Mouse (Mus musculus) heart, embryonic 13.5 days (tissue): ENCODE data around the gene Llcfc1. TPM values are rescaled to one million over a fixed set of nuclear protein-coding genes. Genes with fewer than 3 reads are reported as not detected.

Source experiments
- ATAC-seq: fragments of 200-750 bp; cut with Nextera tagmentation; 2 replicates; pipeline ENCODE4 v1.8.0; 2017; ENCODE audit warnings: moderate TSS enrichment; ENCODE audit not compliant: insufficient number of reproducible peaks, low FRiP score, low TSS enrichment; ENCODE audit errors: extremely low read depth
- H3K27ac ChIP-seq: fragments of 300-500 bp; sonication (generic); replicated peaks from 2 replicates; pipeline ENCODE4 v1.5.1; 2015; ENCODE audit warnings: moderate library complexity, mild to moderate bottlenecking, inconsistent platforms
- H3K27me3 ChIP-seq: fragments of 300-500 bp; sonication (generic); replicated peaks from 2 replicates; pipeline ENCODE4 v1.6.1; 2015; ENCODE audit warnings: mild to moderate bottlenecking, inconsistent platforms
- H3K36me3 ChIP-seq: fragments of 300-500 bp; sonication (generic); 2 replicates; pipeline ENCODE4 v1.6.1; 2015; ENCODE audit warnings: mild to moderate bottlenecking, inconsistent platforms
- H3K4me1 ChIP-seq: fragments of 300-500 bp; sonication (generic); 2 replicates; pipeline ENCODE4 v1.6.1; 2015; ENCODE audit warnings: inconsistent platforms
- H3K4me2 ChIP-seq: fragments of 300-500 bp; sonication (generic); 2 replicates; pipeline ENCODE4 v1.6.1; 2015; ENCODE audit warnings: inconsistent platforms, mild to moderate bottlenecking, moderate library complexity
- H3K4me3 ChIP-seq: fragments of 300-500 bp; sonication (generic); 2 replicates; pipeline ENCODE4 v1.5.1; 2015; ENCODE audit warnings: moderate library complexity, mild to moderate bottlenecking, inconsistent platforms
- H3K9ac ChIP-seq: fragments of 300-500 bp; sonication (generic); 2 replicates; pipeline ENCODE4 v1.6.1; 2015; ENCODE audit warnings: inconsistent platforms, mild to moderate bottlenecking, moderate library complexity
- H3K9me3 ChIP-seq: fragments of 300-500 bp; sonication (generic); 2 replicates; pipeline ENCODE4 v1.6.1; 2016; ENCODE audit warnings: inconsistent platforms
- WGBS: fragments of 180-500 bp; shearing (Covaris S2); methylation state at CpG from one replicate; pipeline ENCODE4 v1.1.7; 2015; ENCODE audit warnings: mixed read lengths; 5-methylcytosine and 5-hydroxymethylcytosine counted together
- polyA plus RNA-seq: library from polyadenylated mRNA; unstranded; fragments of >200 nt; fragmentation: Nextera tagmentation; extraction: Ambion mirVana; gene quantifications from 2 replicates; pipeline ENCODE4 v1.2.1, GENCODE M21; 2015

Llcfc1 gene
- polyA plus RNA-seq, 1 experiment from 2014 or later, result not detected

- Histone ChIP-seq H3K36me3 (no peaks in the 10 kb centered on the region), H3K4me2 (no peak overlapping the region), H3K27me3 (no peaks in the 10 kb centered on the region), H3K4me1 (no peaks in the 10 kb centered on the region), H3K27ac (no peak overlapping the region), H3K4me3 (no peak overlapping the region), H3K9me3 (no peaks in the 10 kb centered on the region), H3K9ac (no peak overlapping the region)
- 67% methylated on average over 8 of the region's 8 CpGs for WGBS
- ATAC-seq, result no peak
These were observed 29.6 kb upstream of the Llcfc1 start for GRCm38 (mm10) chr6:41654648-41655047.

- no peak for ATAC-seq
- WGBS, result 30% methylated on average over 1 of the region's 1 CpGs
- Histone ChIP-seq H3K4me2 (no peak overlapping the region), H3K9me3 (no peaks in the 10 kb centered on the region), H3K9ac (no peak overlapping the region), H3K4me1 (no peaks in the 10 kb centered on the region), H3K36me3 (no peaks in the 10 kb centered on the region), H3K27ac (no peak overlapping the region), H3K4me3 (no peak overlapping the region), H3K27me3 (no peaks in the 10 kb centered on the region)
These were observed 25.7 kb upstream of the Llcfc1 start for GRCm38 (mm10) chr6:41658487-41658886.

GRCm38 (mm10) chr6:41662320-41662719, 21.9 kb upstream of the Llcfc1 start:
- H3K4me1 ChIP-seq, result no peaks in the 10 kb centered on the region
- no peaks in the 10 kb centered on the region for H3K9me3 ChIP-seq
- H3K27ac ChIP-seq, result no peak overlapping the region
- H3K9ac ChIP-seq, result no peak overlapping the region
- no peak for ATAC-seq
- no peaks in the 10 kb centered on the region for H3K27me3 ChIP-seq
- H3K36me3 ChIP-seq, result no peaks in the 10 kb centered on the region
- 37% methylated on average over 2 of the region's 2 CpGs for WGBS
- H3K4me2 ChIP-seq, result no peak overlapping the region
- H3K4me3 ChIP-seq, result no peak overlapping the region

GRCm38 (mm10) chr6:41676530-41676929, 7.7 kb upstream of the Llcfc1 start:
- H3K4me2 ChIP-seq, result no peak overlapping the region
- H3K4me3 ChIP-seq, result no peak overlapping the region
- 72% methylated on average over 2 of the region's 2 CpGs for WGBS
- no peaks in the 10 kb centered on the region for H3K4me1 ChIP-seq
- no peaks in the 10 kb centered on the region; the same call in 1 of the 2 replicates for H3K27me3 ChIP-seq
- no peak overlapping the region for H3K9ac ChIP-seq
- no peak for ATAC-seq
- no peaks in the 10 kb centered on the region for H3K36me3 ChIP-seq
- H3K9me3 ChIP-seq, result 0 out of 2 replicates have a peak, but pooled peaks cover 8% of the 10 kb centered on the region
- H3K27ac ChIP-seq, result no peak overlapping the region

- H3K4me3 ChIP-seq, result no peak within 1 kb of the TSS
- no peak for ATAC-seq
- H3K4me2 ChIP-seq, result no peak within 1 kb of the TSS
- H3K27ac ChIP-seq, result no peak within 1 kb of the TSS
- no peak within 1 kb of the TSS for H3K9ac ChIP-seq
- WGBS, result 60% methylated on average over 1 of the region's 1 CpGs
- H3K9me3 ChIP-seq, result no peaks in the 10 kb centered on the region
- no peaks in the 10 kb centered on the region; the same call in 1 of the 2 replicates for H3K27me3 ChIP-seq
- H3K36me3 ChIP-seq, result no peaks in the 10 kb centered on the region
- H3K4me1 ChIP-seq, result no peaks in the 10 kb centered on the region
These were observed 3.6 kb upstream of the Llcfc1 start, which contains the start of gene Trpv5 for GRCm38 (mm10) chr6:41680669-41681068. TSS of gene Trpv5 (minus strand) at chr6:41680769.

GRCm38 (mm10) chr6:41681656-41682055, 2.6 kb upstream of the Llcfc1 start:
- no peaks in the 10 kb centered on the region for H3K36me3 ChIP-seq
- no peak for ATAC-seq
- H3K9me3 ChIP-seq, result no peaks in the 10 kb centered on the region
- H3K4me3 ChIP-seq, result no peak overlapping the region
- WGBS, result 59% methylated on average over 5 of the region's 5 CpGs
- H3K4me2 ChIP-seq, result no peak overlapping the region
- H3K9ac ChIP-seq, result no peak overlapping the region
- H3K27ac ChIP-seq, result no peak overlapping the region
- H3K27me3 ChIP-seq, result no peaks in the 10 kb centered on the region; the same call in 1 of the 2 replicates
- H3K4me1 ChIP-seq, result no peaks in the 10 kb centered on the region

- no peaks in the 10 kb centered on the region; the same call in 1 of the 2 replicates for H3K27me3 ChIP-seq
- H3K36me3 ChIP-seq, result no peaks in the 10 kb centered on the region
- no peak overlapping the region for H3K4me3 ChIP-seq
- no peaks in the 10 kb centered on the region for H3K4me1 ChIP-seq
- no peak overlapping the region for H3K27ac ChIP-seq
- 30% methylated on average over 5 of the region's 5 CpGs for WGBS
- no peak overlapping the region for H3K9ac ChIP-seq
- no peak overlapping the region for H3K4me2 ChIP-seq
- H3K9me3 ChIP-seq, result no peaks in the 10 kb centered on the region
- ATAC-seq, result no peak
These were observed 680 bp downstream of the Llcfc1 start for GRCm38 (mm10) chr6:41684911-41685310.

GRCm38 (mm10) chr6:41685596-41685995, 1.4 kb downstream of the Llcfc1 start:
- 81% methylated on average over 3 of the region's 3 CpGs for WGBS

GRCm38 (mm10) chr6:41692200-41692599, 8.0 kb downstream of the Llcfc1 start:
- no peaks in the 10 kb centered on the region for H3K4me1 ChIP-seq

More at GRCm38 (mm10) chr6:41685596-41685995, 1.4 kb downstream of the Llcfc1 start:
- H3K4me2 ChIP-seq, result no peak overlapping the region
- H3K4me3 ChIP-seq, result no peak overlapping the region
- H3K9me3 ChIP-seq, result no peaks in the 10 kb centered on the region
- H3K9ac ChIP-seq, result no peak overlapping the region
- no peaks in the 10 kb centered on the region for H3K36me3 ChIP-seq
- ATAC-seq, result no peak
- H3K4me1 ChIP-seq, result no peaks in the 10 kb centered on the region
- no peaks in the 10 kb centered on the region for H3K27me3 ChIP-seq
- no peak overlapping the region for H3K27ac ChIP-seq

GRCm38 (mm10) chr6:41694407-41694806, 10.2 kb downstream of the Llcfc1 start:
- no peak overlapping the region for H3K27ac ChIP-seq
- H3K4me1 ChIP-seq, result no peaks in the 10 kb centered on the region
- no peaks in the 10 kb centered on the region for H3K9me3 ChIP-seq
- WGBS, result 61% methylated on average over 1 of the region's 1 CpGs
- no peaks in the 10 kb centered on the region for H3K36me3 ChIP-seq
- ATAC-seq, result no peak
- no peak overlapping the region for H3K4me3 ChIP-seq
- no peak overlapping the region for H3K9ac ChIP-seq
- no peaks in the 10 kb centered on the region for H3K27me3 ChIP-seq
- no peak overlapping the region for H3K4me2 ChIP-seq

More at GRCm38 (mm10) chr6:41692200-41692599, 8.0 kb downstream of the Llcfc1 start:
- Histone ChIP-seq H3K27me3 (no peaks in the 10 kb centered on the region), H3K4me3 (no peak overlapping the region), H3K9ac (no peak overlapping the region), H3K4me2 (no peak overlapping the region), H3K9me3 (no peaks in the 10 kb centered on the region), H3K27ac (no peak overlapping the region), H3K36me3 (no peaks in the 10 kb centered on the region)
- ATAC-seq, result no peak

- Histone ChIP-seq H3K4me1 (no peaks in the 10 kb centered on the region), H3K27me3 (no peaks in the 10 kb centered on the region), H3K9me3 (no peaks in the 10 kb centered on the region), H3K9ac (no peak overlapping the region), H3K27ac (no peak overlapping the region), H3K4me2 (peak overlapping the region; percentile 50), H3K36me3 (no peaks in the 10 kb centered on the region), H3K4me3 (peak overlapping the region; percentile 31)
- ATAC-seq, result no peak
- 47% methylated on average over 1 of the region's 1 CpGs for WGBS
These were observed 17.0 kb downstream of the Llcfc1 start for GRCm38 (mm10) chr6:41701245-41701644.

GRCm38 (mm10) chr6:41702928-41703327, 18.7 kb downstream of the Llcfc1 start:
- peak; percentile 52 for ATAC-seq
- 61% methylated on average over 2 of the region's 2 CpGs for WGBS
- peak overlapping the region; percentile 31 for H3K4me3 ChIP-seq

More at GRCm38 (mm10) chr6:41702928-41703327, 18.7 kb downstream of the Llcfc1 start:
- Histone ChIP-seq H3K4me2 (peak overlapping the region; percentile 50), H3K27me3 (no peaks in the 10 kb centered on the region), H3K9me3 (no peaks in the 10 kb centered on the region), H3K27ac (peak overlapping the region; percentile 61; the same call in 1 of the 2 replicates), H3K9ac (no peak overlapping the region; the same call in 1 of the 2 replicates), H3K36me3 (no peaks in the 10 kb centered on the region), H3K4me1 (no peaks in the 10 kb centered on the region)
